Mouse (Mus musculus) CD4-positive naive resting alpha-beta T cell, adult 57 days (primary cell): ENCODE measurements around the gene Rab28. TPM values are rescaled to one million over a fixed set of nuclear protein-coding genes. Genes with fewer than 3 reads are reported as not detected.

Experiments used
- total RNA-seq: library from RNA; stranded (reverse); gene quantifications from one replicate; pipeline ENCODE4 v1.2.4, GENCODE M21; 2023

Rab28 gene
- 21.3 TPM for total RNA-seq

DNA sequence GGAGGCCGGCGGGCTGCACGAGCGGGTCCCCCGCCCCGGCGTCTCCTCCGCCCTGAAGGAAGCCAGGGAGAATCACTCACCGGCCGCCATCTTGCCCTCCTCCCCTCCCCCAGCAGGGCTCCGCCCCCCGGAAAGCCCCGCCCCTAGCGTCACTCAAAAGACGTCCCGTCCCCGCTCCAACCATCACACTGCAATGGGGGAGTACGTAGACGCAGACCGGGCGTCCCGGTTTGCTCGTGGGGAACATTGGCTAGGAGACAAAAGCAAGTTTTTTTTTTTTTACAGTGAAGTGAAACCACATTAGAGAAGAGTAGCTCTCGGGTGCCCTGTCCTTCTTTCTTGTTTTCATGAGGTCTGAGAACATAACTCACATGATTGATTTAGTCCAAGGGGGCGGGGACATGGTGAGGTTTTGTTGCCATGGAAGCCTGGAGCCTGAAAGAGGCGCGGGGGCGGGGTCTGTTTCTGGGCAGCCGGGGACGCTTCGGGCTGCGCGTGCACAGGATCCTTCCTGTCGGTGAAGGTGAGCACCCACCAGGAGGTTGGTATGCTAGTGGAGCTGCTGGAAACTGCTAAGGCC, at the start of gene Rab28:
TSS of gene Rab28 (minus strand) at position 107 of the 580 bp plus-strand sequence.

Other genes starting within 250 kb of the Rab28 start
- gene Nkx3-2, start 56.3 kb upstream of the Rab28 start, total RNA-seq, result not detected
- 42.2 TPM for gene Bod1l, start 136.2 kb upstream of the Rab28 start, total RNA-seq